Mouse (Mus musculus) heart, postnatal 4 days (tissue): ENCODE data around the gene Elmo3. TPM values are rescaled to one million over a fixed set of nuclear protein-coding genes. Genes with fewer than 3 reads are reported as not detected.

Experiments used
- DNase-seq: peaks from one replicate; pipeline ENCODE4 v3.0.0; 2021
- total RNA-seq, 2 experiments: library from RNA; stranded (reverse); gene quantifications; 2 replicates each; pipeline ENCODE4 v1.2.3; 2021

Gene Elmo3
- total RNA-seq, 2 experiments from 2014 or later: 1.5 to 2.1 TPM

- no peak for DNase-seq
Measured at GRCm38 (mm10) chr8:105298351-105299252, 6.8 kb upstream of the Elmo3 start.

- DNase-seq: no peak
Measured at GRCm38 (mm10) chr8:105299962-105300361, 5.4 kb upstream of the Elmo3 start.

- DNase-seq: no peak
Measured at GRCm38 (mm10) chr8:105303396-105303795, 2.0 kb upstream of the Elmo3 start.

GRCm38 (mm10) chr8:105303874-105304273 is 1.5 kb upstream of the Elmo3 start:
- DNase-seq: no peak

GRCm38 (mm10) chr8:105304325-105305210 is 833 bp upstream of the Elmo3 start:
- peak; percentile 10 for DNase-seq

- DNase-seq: peak; percentile 14
Measured at GRCm38 (mm10) chr8:105306146-105306691, 818 bp downstream of the Elmo3 start.

- DNase-seq: no peak
Measured at GRCm38 (mm10) chr8:105307670-105308069, 2.3 kb downstream of the Elmo3 start.

GRCm38 (mm10) chr8:105308428-105308827 is 3.0 kb downstream of the Elmo3 start:
- DNase-seq: no peak

GRCm38 (mm10) chr8:105309142-105309847 is 3.9 kb downstream of the Elmo3 start:
- DNase-seq: no peak

GRCm38 (mm10) chr8:105310118-105310517 is 4.7 kb downstream of the Elmo3 start:
- DNase-seq: no peak

- no peak for DNase-seq
Measured at GRCm38 (mm10) chr8:105311718-105312117, 6.3 kb downstream of the Elmo3 start.

- DNase-seq: no peak
Measured at GRCm38 (mm10) chr8:105312891-105313481, 7.6 kb downstream of the Elmo3 start.

- no peak for DNase-seq
Measured at GRCm38 (mm10) chr8:105313622-105314402, 8.4 kb downstream of the Elmo3 start.

- no peak for DNase-seq
Measured at GRCm38 (mm10) chr8:105315073-105315769, 9.8 kb downstream of the Elmo3 start.

GRCm38 (mm10) chr8:105317941-105318340 is 12.5 kb downstream of the Elmo3 start:
- DNase-seq: no peak

- no peak for DNase-seq
Measured at GRCm38 (mm10) chr8:105318662-105319190, 13.3 kb downstream of the Elmo3 start.

GRCm38 (mm10) chr8:105323183-105323582 is 17.8 kb downstream of the Elmo3 start:
- no peak for DNase-seq

- no peak for DNase-seq
Measured at GRCm38 (mm10) chr8:105325641-105326093, 20.3 kb downstream of the Elmo3 start.

- DNase-seq: peak; percentile 98
Measured at GRCm38 (mm10) chr8:105326141-105326672, 20.8 kb downstream of the Elmo3 start, which contains the start of the genes Lrrc29 and Tmem208. Gene Lrrc29 (minus strand): TSS chr8:105326278. Gene Tmem208 (plus strand): TSS chr8:105326354.
